Mouse (Mus musculus): ENCODE data around the gene Itga6.

- TF ChIP-seq CTCF (IDR thresholded peaks at IDR 0.05; ENCODE audit: borderline replicate concordance, insufficient read depth, low read length) (no peak), POLR2A (IDR thresholded peaks at IDR 0.05; ENCODE audit: low read depth, low read length) (no peak)
Observed at GRCm38 (mm10) chr2:71843316-71843715, 97.9 kb downstream of the Itga6 start.
